Comparison of ENCODE assay signal across 9 mouse cellular contexts in the genomic region with DNA sequence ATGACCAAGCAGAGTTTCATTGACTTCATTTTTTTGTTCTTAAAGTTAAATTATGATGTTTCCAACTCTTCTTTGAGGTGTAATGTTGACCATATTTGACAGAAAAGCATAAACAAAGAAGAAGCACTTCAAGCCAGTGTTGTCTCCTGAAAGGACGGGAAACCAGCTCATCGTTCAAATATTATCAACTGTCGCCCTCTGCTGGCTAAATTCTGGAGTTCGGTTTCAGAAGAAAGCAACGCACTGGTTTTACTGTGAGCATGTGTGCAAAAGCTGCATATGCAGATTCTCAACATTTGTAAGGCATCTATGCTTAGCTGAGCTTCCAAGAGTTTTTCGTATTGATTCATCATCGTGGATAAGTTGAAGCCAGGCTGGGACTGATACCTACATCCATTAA.
DNase-seq lines count a peak whose midpoint lies in the region; ATAC-seq and TF ChIP-seq lines count a peak whose summit lies in the region.
"Had no signal": no experiment of that assay in that cellular context is flagged by ENCODE, and none has a peak within 500 bp of the region (broad histone marks: within the 10 kb centered on the region; RNA-seq: fewer than 3 reads in every experiment).

No protein-coding gene starts in this region.

- H3K4me1 ChIP-seq in forebrain, embryonic 13.5 days, result peaks cover 15% of the 10 kb centered on the region
- H3K4me1 ChIP-seq in lung, postnatal 0 days (ENCODE audit: insufficient read depth, low read depth, low read length), result 0 out of 2 replicates have a peak, but pooled peaks cover 8% of the 10 kb centered on the region
- H3K4me1 ChIP-seq: limb, embryonic 12.5 days had no signal

- no peak overlapping the region for H3K4me3 ChIP-seq in forebrain, embryonic 13.5 days
- no peak overlapping the region for H3K4me3 ChIP-seq in lung, postnatal 0 days (ENCODE audit: low read depth, low read length)
- H3K4me3 ChIP-seq: limb, embryonic 12.5 days had no signal

- no peak overlapping the region for H3K9ac ChIP-seq in forebrain, embryonic 13.5 days
- no peak overlapping the region for H3K9ac ChIP-seq in lung, postnatal 0 days (replicated peaks; ENCODE audit: low read depth)
- H3K9ac ChIP-seq: limb, embryonic 12.5 days had no signal

- 6% methylated on average over 7 of the region's 7 CpGs for WGBS in forebrain, embryonic 13.5 days
- 4% methylated on average over 7 of the region's 7 CpGs for WGBS in lung, postnatal 0 days

- no peak for TF ChIP-seq EP300 in lung, postnatal 0 days (IDR thresholded peaks at IDR 0.05)

- ATAC-seq in forebrain, embryonic 13.5 days, result peak; percentile 85
- peak; percentile 77 to 82 for ATAC-seq in hematopoietic stem cell, adult 5-6 weeks (replicated peaks in 1 of 2; ENCODE audit: insufficient read depth in 1 of 2, low FRiP score in 2 of 2, low TSS enrichment in 1 of 2, low read depth in 1 of 2, poor library complexity in 2 of 2, severe bottlenecking in 2 of 2)
- no peak for ATAC-seq in lung, postnatal 0 days
- no peak for ATAC-seq in monocyte, adult 5-6 weeks (replicated peaks; ENCODE audit: insufficient number of reproducible peaks, low FRiP score, low TSS enrichment, poor library complexity, severe bottlenecking)

- peak; percentile 87 for TF ChIP-seq CTCF in lung, postnatal 0 days (IDR thresholded peaks at IDR 0.05)

- no peak overlapping the region for H3K27ac ChIP-seq in forebrain, embryonic 13.5 days
- no peak overlapping the region for H3K27ac ChIP-seq in lung, postnatal 0 days (ENCODE audit: low read length)
- H3K27ac ChIP-seq: limb, embryonic 12.5 days had no signal

- H3K4me2 ChIP-seq in forebrain, embryonic 13.5 days, result no peak overlapping the region
- no peak overlapping the region for H3K4me2 ChIP-seq in lung, postnatal 0 days (replicated peaks; ENCODE audit: low read depth, low read length)
- H3K4me2 ChIP-seq: limb, embryonic 12.5 days had no signal

- no peaks in the 10 kb centered on the region for H3K36me3 ChIP-seq in forebrain, embryonic 13.5 days (ENCODE audit: poor library complexity, severe bottlenecking)
- H3K36me3 ChIP-seq in lung, postnatal 0 days (ENCODE audit: insufficient read depth, low read length), result no peaks in the 10 kb centered on the region
- H3K36me3 ChIP-seq: limb, embryonic 12.5 days had no signal

- H3K27me3 ChIP-seq in forebrain, embryonic 13.5 days, result 0 out of 2 replicates have a peak, but pooled peaks cover 4% of the 10 kb centered on the region
- no peaks in the 10 kb centered on the region for H3K27me3 ChIP-seq in lung, postnatal 0 days (replicated peaks; ENCODE audit: insufficient read depth, low read length)
- H3K27me3 ChIP-seq: limb, embryonic 12.5 days had no signal

- DNase-seq in MN1 (ENCODE audit: low spot score), result peak; percentile 55
- peak; percentile 0 for DNase-seq in c-Kit-negative CD71-positive TER-119-positive erythroid progenitor cells, embryonic 14.5 days (ENCODE audit: low read depth, low spot score)
- DNase-seq in layer of hippocampus, adult 9-10 months (ENCODE audit: low spot score), result peak; percentile 91
- peak; percentile 76 for DNase-seq in lung, postnatal 0 days (ENCODE audit: low spot score)
- DNase-seq in retina, postnatal 1 day, result peak; percentile 89

- H3K9me3 ChIP-seq in forebrain, embryonic 13.5 days (replicated peaks), result no peaks in the 10 kb centered on the region
- no peaks in the 10 kb centered on the region for H3K9me3 ChIP-seq in lung, postnatal 0 days (ENCODE audit: low read length)
- H3K9me3 ChIP-seq: limb, embryonic 12.5 days had no signal

Comparison
In these comparisons a context has a peak if more than half of its experiments do, and no peak if none do; other contexts are left out.
1. DNase-seq: peak in every context shown above with its lines; median percentile 91 in layer of hippocampus, adult 9-10 months; 89 in retina, postnatal 1 day; 76 in lung, postnatal 0 days; 55 in MN1; 0 in c-Kit-negative CD71-positive TER-119-positive erythroid progenitor cells, embryonic 14.5 days.
2. ATAC-seq: peak in forebrain, embryonic 13.5 days (single experiment) and hematopoietic stem cell, adult 5-6 weeks (2 of 2); none in lung, postnatal 0 days (single experiment) and monocyte, adult 5-6 weeks (single experiment).